Mouse (Mus musculus) small intestine, adult 10 weeks (tissue): ENCODE results near the gene Vmn1r130. TPM values are rescaled to one million over a fixed set of nuclear protein-coding genes. Genes with fewer than 3 reads are reported as not detected.

Experiments used
- polyA plus RNA-seq: library from polyadenylated mRNA; stranded (reverse); fragments of 350-450 nt; fragmentation: Illumina TruSeq; extraction: RNeasy Lipid Tissue Mini Kit (QIAGEN cat#74804); gene quantifications from one replicate; pipeline ENCODE4 v1.2.3, GENCODE M21; 2014; ENCODE audit warnings: low replicate concordance

Gene Vmn1r130
- not detected for polyA plus RNA-seq

GRCm38 (mm10) chr7:21511480-21511879, at the start of gene Vmn1r130:
TSS of gene Vmn1r130 (plus strand) at chr7:21511780.

GRCm38 (mm10) chr7:21545990-21546389, 34.4 kb downstream of the Vmn1r130 start, which contains the start of gene Vmn1r131:
TSS of gene Vmn1r131 (minus strand) at chr7:21546090.

Other genes starting within 250 kb of the Vmn1r130 start
- gene Vmn1r125, start 239.6 kb upstream of the Vmn1r130 start, polyA plus RNA-seq, result not detected
- not detected for gene Vmn1r126, start 210.3 kb upstream of the Vmn1r130 start, polyA plus RNA-seq
- not detected for gene Vmn1r127, start 191.9 kb upstream of the Vmn1r130 start, polyA plus RNA-seq
- gene Vmn1r128, start 162.4 kb upstream of the Vmn1r130 start, polyA plus RNA-seq, result not detected
- gene Vmn1r129, start 150.5 kb upstream of the Vmn1r130 start, polyA plus RNA-seq, result not detected
- gene Gm6882, start 79.0 kb upstream of the Vmn1r130 start, polyA plus RNA-seq, result not detected
- not detected for gene Vmn1r131, start 34.3 kb downstream of the Vmn1r130 start, polyA plus RNA-seq
- not detected for gene Vmn1r132, start 102.3 kb downstream of the Vmn1r130 start, polyA plus RNA-seq
- gene Gm4175, start 249.7 kb downstream of the Vmn1r130 start, polyA plus RNA-seq, result not detected